Mouse (Mus musculus): ENCODE results near the gene Poglut1.
A peak's percentile ranks its signal among the peaks of the same experiment; 100 is the strongest.

Poglut1 gene

DNA sequence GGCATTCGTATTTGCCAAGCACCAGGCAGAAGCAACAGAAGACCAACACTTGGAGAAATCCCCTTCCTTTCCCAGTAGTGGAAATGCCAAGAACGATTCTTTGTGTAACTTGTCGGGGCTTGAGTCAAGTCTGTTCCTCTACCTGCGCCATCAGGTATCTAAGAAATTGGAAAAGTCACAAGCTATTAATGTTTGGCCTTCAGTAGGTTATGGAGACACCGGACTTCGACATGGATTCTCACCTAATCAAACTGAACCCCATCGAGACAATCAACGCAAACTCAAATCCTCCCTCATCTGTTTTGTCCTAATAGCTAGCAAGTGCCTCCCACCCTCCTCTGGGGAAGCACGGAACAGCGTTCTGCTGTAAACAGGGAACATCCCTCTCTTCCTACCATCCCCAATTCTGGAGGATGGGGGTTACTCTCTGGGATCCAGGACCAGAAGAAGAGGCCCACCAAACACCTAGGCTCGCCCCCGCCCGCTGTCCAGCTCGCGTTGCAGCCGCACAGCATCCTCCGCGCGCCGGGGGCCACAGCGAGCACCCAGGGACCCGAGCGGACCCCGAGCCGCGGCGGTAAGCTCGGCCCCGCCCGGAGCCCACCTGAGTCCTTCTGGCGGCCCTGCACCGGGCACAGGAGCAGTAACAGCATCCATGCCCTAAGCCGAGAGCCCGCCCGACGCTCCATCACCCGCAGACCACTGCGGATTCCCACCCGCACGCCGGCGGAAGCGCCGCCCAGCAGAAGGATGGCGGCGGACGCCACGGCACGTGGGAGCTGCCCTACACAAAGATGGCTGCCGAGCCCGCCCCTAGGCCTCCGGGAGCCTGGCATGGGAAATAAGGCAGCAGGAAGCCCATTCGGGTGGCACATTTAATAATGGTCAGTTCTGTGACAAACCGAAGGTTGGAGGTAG, at the start of gene Poglut1:
Poglut1 (minus strand) TSS at position 780 of the 918 bp plus-strand sequence.
- peak; percentile 42 for DNase-seq (ENCODE audit: low spot score)

DNA sequence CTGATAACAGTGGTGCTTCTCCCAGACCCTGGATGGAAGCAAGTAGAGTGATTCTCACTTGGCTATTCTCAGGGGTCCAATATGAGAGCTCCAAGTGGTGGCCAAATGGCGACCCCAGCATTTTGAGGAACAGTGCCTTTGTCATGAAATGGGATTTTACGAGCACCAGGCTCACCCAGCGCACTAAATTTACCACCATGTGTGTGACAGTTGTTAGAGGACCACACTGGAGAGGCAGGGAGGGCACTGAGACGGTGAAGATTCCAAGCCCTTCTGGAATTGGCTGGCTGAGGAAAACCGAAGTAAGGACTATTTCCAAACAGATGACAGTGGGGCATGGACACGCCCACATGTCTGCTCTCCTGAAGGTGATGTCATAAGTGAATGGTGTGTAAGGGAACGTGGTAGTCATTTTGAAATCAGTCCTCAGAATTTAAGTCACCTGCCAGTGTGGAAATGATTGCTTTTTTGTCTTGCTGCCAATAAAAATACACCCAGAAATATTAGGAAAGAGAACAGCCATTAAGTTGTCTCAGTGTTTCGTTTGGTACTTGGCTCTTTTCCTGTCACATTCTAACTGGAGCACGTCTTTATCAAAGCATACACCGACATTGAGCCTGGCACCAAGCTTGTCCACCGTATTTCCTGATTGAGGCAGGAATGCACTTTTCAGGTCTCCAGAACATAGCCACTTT, 49.1 kb upstream of the Poglut1 start:
- no peak for DNase-seq (ENCODE audit: low spot score)

DNA sequence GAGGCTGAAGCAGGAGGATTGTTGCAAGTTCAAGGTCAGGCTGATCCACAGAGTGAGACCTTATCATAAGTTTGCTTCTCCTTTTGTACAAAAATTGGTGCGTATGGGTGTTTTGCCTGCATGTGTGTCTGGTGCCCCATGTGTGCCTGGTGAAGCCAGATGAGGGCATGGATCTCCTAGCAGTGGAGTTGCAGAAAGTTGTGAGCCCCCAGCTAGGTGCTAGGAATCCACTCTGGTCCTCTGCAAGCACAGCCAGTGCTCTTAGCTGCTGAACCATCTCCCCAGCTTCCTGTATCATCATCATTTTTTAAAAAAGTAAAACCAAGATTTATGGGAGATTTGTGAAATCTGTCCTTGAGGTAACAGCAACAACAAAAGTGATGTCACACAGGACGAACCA, 46.6 kb upstream of the Poglut1 start:
- no peak for DNase-seq (ENCODE audit: low spot score)

DNA sequence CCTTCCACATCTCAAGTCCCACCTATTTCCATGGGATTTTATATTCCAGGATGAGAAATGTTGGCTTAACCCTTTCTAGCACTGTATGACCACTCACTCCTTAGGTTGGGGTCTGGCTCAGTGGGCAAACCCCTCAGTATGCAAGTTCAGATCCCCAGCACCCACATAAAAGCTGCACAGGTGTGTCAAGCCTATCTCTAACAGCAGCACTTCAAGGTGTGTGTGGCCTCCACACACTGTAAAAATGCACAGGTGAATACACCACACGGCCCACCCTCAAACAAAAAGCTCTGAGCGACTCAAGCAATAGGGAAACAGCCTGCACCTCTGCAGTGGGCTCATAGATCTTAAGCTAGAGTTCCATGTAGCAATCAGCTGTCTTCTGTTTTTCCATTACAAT, 46.0 kb upstream of the Poglut1 start:
- no peak for DNase-seq (ENCODE audit: low spot score)

DNA sequence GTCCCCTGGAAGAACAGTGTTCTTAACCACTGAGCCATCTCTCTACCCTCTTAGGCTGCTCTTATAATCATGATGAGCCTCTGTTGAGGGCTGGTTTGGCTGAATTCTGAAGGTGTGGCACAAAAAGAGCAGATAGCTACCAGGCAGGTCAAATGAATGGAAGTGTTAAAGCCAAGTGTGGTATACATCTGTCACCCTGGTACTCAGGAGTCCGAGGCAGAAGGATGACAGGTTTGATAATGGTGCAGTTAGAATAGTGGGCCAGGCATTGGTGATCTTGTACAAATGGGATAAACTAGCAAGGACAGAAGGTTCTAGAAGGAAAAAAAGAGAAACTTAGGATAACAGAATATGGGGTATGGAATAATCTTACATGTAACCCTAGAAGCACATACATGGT, 44.4 kb upstream of the Poglut1 start:
- DNase-seq (ENCODE audit: low spot score), result no peak

DNA sequence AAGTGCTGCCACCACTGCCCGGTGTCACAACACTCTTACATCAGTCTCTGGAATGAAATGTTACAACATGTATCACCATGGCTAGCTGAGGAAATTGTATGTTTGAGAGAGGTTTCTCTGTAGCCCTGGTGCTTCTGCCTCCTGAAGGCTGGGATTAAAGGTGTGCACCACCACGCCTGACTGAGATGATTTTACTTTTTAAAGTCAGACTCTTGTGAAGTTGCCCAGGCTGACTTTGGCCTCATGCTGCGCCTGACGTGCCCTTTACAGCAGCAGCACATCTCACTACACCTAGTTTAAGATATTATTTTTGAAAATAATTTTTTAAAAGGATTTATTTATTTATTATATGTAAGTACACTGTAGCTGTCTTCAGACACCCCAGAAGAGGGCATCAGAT, 42.9 kb upstream of the Poglut1 start:
- DNase-seq (ENCODE audit: low spot score), result no peak

DNA sequence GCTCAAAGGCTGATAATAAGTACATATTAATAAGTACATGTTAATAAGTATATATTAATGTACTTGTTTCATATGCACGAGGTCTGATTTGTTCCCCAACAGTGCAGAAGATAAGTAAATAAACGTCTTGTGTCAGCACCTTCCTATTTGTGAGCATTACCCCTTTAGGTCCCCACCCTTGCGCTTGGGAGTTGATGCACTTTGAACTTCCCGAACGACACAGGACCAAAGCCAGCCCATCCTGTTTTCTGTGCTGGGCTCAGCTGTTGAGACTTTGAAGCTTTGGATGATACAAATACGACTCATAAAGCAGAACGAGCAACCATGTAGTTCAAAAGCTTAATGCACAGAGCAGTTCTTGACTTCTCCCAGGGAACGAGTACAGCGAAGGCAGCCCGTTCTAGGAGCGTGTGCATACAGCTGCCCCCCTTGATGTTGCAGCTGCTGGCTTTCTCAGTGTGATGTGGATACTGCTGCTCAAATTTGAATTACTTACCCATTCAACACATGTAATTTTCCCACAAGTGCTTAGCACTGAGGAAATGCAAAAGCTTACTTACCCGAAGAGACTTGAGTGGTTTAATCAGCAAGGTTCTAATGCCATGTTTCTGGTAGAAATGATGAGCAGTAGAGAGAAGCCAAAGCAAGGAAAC, 42.1 kb upstream of the Poglut1 start:
- DNase-seq (ENCODE audit: low spot score), result no peak

DNA sequence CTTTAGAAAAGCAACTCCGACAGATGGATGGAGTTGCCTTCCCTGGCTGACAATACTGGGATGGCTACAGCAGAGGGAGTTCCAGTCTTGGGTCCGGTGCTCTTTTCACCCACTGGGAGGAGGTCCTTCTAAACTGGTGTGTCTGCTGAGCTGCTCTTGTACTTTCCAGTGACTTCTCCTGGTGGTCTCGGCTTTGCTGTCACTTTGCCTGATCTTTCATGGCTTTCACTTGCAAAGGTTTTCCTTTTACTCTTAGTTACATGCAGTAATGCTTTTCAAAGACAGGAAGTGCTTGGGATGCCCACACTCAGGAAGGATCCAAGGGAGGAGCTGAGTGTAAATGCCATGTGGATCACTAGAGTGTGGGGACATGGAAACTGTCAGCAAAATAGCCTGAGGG, 41.4 kb upstream of the Poglut1 start:
- no peak for DNase-seq (ENCODE audit: low spot score)

DNA sequence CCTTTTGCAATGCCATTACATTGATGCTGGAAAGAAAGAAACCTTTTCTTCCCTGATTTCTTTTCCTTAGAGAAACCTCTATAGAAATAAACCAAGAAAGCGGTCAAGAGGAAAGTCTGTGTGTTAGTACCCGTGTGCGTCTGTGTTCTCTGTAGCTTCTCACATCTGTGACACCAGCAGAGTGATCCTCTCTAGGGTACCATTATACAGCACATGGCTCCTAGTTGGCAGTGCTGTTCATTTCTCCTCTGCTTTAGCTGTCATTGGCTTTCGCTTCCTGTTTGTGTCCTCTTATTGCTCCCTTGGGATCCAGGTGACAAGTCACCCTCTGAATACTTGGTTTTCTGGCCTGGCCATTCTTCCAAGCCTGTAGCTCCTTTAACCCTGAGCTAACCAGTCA, 37.5 kb upstream of the Poglut1 start:
- no peak for DNase-seq (ENCODE audit: low spot score)

DNA sequence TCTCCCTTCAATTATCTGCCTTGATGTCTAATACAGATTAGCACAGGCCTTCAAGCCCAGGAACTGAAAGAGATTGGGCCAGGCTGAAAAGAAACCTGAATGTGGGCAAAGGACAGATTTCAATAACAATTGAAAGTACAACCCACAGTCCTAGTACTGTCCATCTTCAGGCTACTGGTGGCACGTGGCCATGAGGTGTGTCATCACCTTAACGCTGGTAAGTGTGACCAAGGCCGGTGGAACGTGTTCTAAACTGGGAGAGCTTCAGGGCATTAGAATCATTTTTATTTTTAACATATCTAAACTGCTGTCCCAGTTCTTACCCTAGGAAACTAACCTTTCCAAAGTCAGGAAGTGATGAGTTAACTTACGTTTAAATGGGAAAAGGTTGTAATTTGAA, 37.1 kb upstream of the Poglut1 start:
- DNase-seq (ENCODE audit: low spot score), result no peak

DNA sequence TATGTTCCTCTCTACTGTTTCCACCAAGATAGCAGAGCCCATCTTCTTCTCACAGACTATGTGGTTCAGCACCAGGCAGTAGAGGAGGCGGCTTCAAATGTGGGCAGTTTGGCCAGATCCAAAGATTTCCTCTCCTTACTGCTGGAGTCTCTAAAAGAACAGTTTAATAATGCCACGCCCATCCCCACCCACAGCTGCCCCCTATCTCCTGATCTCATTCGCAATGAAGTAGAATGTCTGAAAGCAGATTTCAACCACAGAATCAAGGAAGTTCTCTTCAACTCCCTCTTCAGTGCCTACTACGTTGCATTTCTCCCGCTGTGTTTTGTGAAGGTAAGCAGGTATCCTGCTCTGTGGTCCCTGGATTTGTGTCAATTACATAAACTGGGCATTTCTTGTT, 35.1 kb upstream of the Poglut1 start:
- no peak for DNase-seq (ENCODE audit: low spot score)

DNA sequence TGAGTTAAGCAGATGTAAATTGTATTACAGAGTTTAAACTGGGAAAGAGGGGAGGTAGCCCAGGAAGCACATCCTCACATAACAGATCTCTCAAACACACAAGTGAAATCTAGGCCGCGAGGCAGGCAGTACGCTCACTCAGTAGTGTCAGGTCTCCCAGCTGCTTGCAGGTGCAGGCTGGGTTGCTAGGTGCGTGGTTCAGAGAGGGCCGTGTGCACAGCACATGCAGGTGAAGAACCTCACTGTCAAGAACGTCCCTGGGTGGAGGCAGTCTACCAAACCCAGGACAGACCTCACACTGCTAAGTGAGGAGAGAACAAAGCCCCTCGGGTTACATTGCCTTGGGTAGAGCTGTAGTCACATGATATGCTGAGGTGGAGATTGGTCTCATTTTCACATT, 34.7 kb upstream of the Poglut1 start:
- DNase-seq (ENCODE audit: low spot score), result no peak

DNA sequence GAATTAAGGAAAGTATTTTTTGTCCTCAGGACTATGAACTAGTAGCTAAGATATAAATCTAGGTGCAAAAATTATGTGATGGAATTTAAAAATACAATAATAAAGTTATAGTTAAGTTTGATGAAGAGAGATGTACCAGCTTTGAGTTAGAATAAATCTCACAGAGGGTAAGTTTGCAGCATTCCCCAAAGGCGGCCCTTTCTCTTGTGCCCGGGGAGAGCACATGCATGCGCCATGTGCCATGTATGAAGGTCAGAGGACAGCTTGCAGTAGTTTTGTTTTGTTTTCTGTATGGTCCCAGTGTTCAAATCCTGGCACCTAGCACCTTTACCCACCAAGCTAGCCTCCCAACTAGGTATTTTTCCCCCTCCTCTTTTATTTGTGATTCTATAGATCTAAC, 21.4 kb upstream of the Poglut1 start:
- no peak for DNase-seq (ENCODE audit: low spot score)

DNA sequence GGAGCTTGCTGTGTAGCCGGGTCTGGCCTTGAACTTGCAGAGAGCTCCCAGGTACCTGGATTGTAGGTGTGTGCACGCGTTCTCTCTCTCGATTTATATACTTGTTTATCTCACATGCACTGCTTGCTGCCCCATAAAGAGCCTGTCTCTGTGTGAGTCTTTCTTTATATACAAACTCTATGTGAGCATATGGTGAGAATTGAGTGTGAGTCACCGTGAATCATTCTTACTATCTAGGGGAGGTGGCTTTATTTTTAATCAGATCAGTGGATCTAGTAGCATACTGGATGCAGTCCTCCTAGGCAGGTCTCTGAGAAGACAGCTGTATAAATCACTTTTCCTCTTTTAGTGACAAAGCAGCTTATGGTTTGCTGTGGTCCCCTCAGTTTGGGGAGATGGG, 18.1 kb upstream of the Poglut1 start:
- DNase-seq (ENCODE audit: low spot score), result no peak

DNA sequence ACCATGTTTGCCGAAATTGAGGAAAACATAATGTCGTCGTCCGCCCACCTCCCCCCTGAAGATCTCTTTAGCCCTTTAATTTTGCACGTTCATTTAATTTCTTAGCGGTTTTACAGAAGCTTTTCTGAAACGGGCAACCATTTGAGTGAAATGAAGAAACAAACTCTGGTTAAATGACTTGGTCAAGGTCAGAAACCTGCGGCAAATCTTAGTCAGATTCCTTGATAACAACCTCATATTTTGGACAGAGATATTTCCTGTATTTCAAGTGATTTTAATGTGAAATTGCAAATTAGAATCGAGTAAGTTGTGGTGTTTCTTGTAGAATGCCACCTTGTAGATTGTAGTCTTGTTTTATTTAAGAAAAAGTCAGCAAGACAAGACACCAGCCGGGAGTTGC, 13.5 kb upstream of the Poglut1 start:
- no peak for DNase-seq (ENCODE audit: low spot score)

DNA sequence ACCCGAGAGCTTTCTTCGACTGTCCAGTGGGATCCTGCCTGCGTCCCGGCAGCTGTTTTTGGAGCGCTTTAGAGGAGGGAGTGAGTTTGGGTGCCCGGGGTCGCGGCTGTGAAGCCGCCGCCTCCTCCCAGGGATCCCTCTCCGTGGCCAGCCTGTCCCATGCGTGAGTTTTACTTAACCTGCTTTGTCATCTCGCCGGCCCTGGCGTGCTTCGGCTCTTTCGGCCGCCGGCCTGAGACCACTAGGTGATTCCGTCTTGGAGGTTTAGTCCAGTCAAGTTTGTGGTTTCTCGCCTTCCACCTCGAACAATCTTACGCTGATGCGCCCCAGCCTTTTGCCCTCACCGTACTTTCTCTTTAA, 12.9 kb upstream of the Poglut1 start:
- DNase-seq (ENCODE audit: low spot score), result no peak

DNA sequence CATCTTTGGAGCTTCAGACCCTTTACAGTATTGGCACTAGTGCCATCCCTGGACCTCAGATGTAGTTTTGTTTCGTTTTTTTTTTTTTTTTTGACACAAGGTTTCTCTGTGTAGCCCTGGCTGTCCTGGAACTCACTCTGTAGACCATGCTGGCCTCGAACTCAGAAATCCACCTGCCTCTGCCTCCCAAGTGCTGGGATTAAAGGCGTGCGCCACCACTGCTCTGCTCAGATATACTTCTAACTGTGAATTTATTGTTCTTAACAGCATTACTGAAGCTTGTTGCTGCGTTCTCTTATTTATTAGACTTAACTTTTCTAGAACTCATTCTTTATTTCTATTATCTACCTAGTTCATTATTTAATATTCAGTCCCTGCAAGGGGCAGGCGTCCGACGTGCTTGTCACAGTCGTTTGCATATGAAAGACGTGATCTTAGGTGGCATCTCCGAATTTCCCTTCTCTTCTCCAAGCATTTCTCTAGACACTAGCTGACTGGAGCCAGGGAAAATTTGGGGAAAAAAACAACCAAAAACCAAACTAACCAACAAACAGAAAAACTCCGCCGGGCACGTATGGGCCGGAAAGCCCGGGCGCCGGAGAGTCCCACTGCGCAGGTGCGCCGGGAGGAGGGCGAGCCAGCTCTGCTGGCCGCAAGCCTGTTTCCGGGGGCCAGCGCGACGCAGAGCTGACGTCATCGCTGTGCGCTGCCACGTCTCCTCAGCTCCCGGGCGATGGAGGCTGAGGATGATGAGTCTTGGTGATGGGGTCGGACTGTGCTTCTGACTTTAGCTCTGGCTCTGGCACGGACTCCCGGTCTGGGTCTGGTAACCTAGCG, 12.3 kb upstream of the Poglut1 start:
- peak; percentile 90 for DNase-seq (ENCODE audit: low spot score)

DNA sequence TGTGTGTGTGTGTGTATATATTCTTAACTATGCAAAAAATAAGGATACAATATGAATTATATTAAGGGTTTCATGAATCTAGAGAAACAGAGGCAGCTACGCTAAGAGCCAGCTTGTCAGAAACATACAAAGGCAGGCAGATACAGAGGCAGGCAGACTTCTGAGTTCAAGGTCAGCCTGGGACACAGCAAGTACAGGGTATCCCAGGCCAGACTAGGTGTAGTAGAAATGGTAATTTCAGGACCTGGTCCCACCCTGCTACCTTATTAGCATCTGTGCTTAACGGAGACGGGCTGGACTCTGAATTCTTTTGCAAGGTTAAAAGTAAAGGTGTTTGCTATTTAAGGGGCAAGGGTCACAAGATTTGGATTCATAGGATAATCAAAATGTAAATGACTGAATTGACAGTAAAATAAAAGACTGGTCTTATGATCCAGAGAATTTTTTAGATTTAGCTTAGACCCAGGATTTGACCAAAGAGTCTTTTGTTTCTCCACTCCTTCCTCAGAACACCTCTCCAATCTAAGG, 8.2 kb upstream of the Poglut1 start, which contains the start of gene Tmem39a:
Tmem39a (plus strand) TSS at position 478 of the 528 bp plus-strand sequence.
- DNase-seq (ENCODE audit: low spot score), result no peak

DNA sequence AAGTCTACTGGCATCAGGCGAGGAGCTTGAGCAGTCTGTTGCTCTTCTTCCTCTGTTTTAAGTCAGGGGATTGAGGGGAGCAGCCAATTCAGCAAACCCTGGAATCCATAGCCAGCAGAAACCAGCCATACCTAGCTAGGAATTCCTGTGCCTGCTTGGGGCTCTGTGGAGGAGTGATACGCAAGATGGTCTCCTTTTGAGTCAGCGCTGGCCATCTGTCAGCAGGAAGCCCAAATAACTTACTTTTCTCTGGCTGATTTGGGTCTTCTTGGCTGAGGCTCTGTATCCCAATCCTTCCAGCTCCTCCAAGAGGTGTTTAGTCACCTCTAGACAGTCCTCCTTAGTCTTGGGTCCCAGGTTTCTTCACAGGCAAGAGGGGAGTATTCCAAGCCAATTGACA, 5.9 kb upstream of the Poglut1 start:
- DNase-seq (ENCODE audit: low spot score), result no peak

DNA sequence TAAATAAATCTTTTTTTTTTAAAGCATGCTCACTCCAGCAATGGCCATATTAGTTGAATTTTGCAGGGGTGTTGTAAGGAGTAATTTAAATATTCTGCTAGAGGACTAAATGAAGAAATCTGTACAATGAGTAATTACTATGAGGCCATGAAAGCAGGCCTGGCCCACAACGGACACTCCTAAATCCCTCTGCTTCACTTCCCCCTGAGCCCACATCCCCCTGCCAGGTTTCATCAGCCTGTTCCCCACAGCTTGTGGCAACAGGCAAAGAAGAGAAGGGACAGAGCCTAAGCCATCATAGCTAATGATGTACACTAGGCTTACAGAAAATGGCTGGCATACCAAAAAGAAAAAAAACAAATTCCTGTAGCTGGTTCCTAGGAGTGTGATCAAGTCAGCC, 2.1 kb downstream of the Poglut1 start:
- no peak for DNase-seq (ENCODE audit: low spot score)

DNA sequence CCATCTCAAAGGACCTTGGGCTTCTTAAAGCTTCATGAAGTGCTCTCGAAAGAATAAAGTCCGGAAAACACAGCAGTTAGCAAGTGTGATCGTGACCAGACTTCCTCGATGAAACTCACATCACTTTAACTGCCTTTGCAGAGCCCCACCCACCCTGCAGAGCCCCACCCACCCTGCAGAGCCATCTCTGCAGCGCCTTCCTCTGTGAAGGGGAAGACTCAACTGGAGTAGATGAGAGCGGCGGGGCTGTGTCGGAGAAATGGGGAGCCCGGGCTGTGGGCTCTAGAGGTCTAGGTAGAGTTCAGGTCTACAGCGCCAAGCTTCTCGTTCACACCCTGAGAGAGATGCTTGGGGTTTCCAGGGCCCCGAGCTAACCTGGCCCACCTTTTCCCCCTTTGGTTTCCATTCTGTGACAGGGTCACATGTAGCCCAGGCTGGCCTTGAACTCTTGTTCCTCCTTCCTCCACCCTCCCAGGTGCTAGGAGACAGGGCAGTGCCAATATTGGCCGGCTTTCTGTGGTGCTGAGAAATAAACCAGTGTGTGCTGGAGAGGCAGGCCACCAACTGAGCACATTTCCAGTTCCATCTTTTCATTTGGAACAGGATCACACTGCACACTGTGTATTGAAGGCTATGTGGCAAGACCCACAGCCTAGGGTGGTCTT, 11.2 kb downstream of the Poglut1 start:
- DNase-seq (ENCODE audit: low spot score), result no peak

All from spleen, adult 12 weeks (tissue).